Mouse (Mus musculus): ENCODE data around the gene Nebl. TPM values are rescaled to one million over a fixed set of nuclear protein-coding genes. Genes with fewer than 3 reads are reported as not detected.

Nebl gene
- polyA plus RNA-seq, 1 experiment from 2014 or later = 0.22 TPM

DNA sequence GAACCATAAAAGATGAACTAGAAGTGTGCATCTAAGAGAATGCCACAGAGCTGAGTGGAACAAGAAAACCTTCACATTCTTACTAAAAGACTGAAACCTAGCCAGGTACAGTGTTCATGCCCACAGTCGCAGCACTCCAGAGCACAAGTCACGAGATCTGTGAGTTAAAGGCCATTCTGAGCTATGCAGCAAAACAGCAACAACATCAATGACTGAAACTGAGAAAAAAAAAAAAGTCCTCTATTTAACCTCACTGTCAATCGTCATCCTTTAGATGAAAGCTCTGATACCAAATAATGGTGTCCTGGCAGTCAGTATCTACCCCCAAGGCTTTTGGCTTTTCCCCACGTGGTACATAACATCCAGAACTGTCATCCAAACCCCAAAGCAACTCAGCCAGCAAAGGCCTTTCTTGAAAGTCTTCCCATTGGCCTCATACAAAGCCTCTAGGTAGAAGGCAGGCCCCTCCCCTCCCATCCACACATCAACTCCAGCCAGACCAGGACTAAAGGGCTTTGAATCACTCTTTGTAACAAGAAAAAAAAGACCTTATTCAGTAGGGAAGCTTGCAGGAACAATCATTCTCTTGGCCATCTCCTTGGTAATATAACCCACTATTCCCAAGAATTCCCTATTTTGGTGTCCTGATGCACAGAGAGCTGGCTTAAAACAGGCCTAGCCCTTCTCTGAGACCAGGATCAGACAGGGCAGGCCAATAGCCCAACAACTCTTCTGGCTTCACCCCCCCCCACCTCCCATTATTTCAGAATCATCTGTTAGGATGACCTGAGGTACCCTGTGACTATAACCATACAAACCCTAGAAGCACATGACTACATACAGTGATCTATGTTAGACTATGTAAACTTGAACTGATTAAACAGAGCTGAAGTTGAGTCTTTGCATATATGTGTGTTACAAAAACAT is 32.8 kb downstream of the Nebl start:
- H3K4me1 ChIP-seq (ENCODE audit: control insufficient read depth, low read depth, low read length) = no peaks in the 10 kb centered on the region
- no peaks in the 10 kb centered on the region for H3K9me3 ChIP-seq (replicated peaks; ENCODE audit: control insufficient read depth, low read length)
- no peak for ATAC-seq (ENCODE audit: low read depth)
- H3K4me2 ChIP-seq (ENCODE audit: low read depth, low read length) = no peak overlapping the region
- H3K9ac ChIP-seq (ENCODE audit: low read depth, low read length) = no peak overlapping the region
- no peaks in the 10 kb centered on the region for H3K36me3 ChIP-seq (ENCODE audit: control insufficient read depth, insufficient read depth)
- H3K27me3 ChIP-seq (ENCODE audit: control insufficient read depth, insufficient read depth, low read depth, low read length) = no peaks in the 10 kb centered on the region
- H3K27ac ChIP-seq (ENCODE audit: low read length) = no peak overlapping the region
- H3K4me3 ChIP-seq (ENCODE audit: low read depth, low read length) = no peak overlapping the region
- WGBS (ENCODE audit: insufficient replicate concordance) = 45% methylated on average over 4 of the region's 4 CpGs

DNA sequence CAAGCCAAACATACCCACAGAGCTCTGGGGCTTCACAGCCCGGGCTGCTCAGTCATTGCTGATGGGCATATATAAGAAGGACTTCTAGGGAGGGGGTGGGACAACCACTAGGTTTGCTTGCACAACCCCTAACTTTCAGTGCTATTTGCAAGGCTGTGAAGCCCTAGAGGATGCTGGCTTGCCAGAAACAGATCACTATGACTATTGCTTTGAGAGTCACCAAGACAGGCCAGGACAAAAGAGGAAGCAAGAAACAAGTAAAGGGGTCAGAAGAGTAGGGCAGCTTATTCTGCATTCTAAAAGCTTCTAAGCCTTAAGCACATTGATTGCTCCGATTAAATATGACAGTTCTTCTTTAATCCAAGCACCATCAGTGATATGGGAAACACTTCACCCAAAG is 38.3 kb downstream of the Nebl start:
- Histone ChIP-seq H3K9ac (ENCODE audit: low read depth, low read length) (no peak overlapping the region), H3K9me3 (replicated peaks; ENCODE audit: control insufficient read depth, low read length) (no peaks in the 10 kb centered on the region), H3K4me2 (ENCODE audit: low read depth, low read length) (no peak overlapping the region), H3K36me3 (ENCODE audit: control insufficient read depth, insufficient read depth) (no peaks in the 10 kb centered on the region), H3K4me3 (ENCODE audit: low read depth, low read length) (no peak overlapping the region), H3K27ac (ENCODE audit: low read length) (no peak overlapping the region), H3K4me1 (ENCODE audit: control insufficient read depth, low read depth, low read length) (no peaks in the 10 kb centered on the region), H3K27me3 (ENCODE audit: control insufficient read depth, insufficient read depth, low read depth, low read length) (no peaks in the 10 kb centered on the region)
- ATAC-seq (ENCODE audit: low read depth) = no peak
- WGBS (ENCODE audit: insufficient replicate concordance) = 54% methylated on average over 2 of the region's 2 CpGs

DNA sequence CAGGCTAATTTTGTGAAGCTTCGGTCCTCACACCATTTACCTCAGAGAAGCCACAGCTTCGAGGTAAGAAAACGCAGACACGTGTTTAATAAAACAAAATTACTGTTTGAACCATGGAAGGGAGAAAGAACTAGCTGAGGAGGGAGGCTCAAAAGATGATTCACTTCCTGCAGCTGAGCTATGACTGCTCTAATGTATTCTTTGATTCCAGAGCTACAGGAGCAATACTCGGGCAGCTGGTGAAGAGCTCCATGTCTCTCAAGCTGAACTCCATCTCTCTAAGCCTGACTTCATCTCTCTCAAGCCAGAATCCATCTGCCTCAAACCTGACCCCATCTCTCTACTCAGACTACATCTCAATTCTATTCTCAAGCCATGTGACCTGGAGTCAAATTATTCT is 41.0 kb downstream of the Nebl start:
- Histone ChIP-seq H3K27ac (ENCODE audit: low read length) (no peak overlapping the region), H3K4me2 (ENCODE audit: low read depth, low read length) (no peak overlapping the region), H3K27me3 (ENCODE audit: control insufficient read depth, insufficient read depth, low read depth, low read length) (no peaks in the 10 kb centered on the region), H3K9me3 (replicated peaks; ENCODE audit: control insufficient read depth, low read length) (no peaks in the 10 kb centered on the region), H3K4me1 (ENCODE audit: control insufficient read depth, low read depth, low read length) (no peaks in the 10 kb centered on the region), H3K36me3 (ENCODE audit: control insufficient read depth, insufficient read depth) (no peaks in the 10 kb centered on the region), H3K9ac (ENCODE audit: low read depth, low read length) (no peak overlapping the region), H3K4me3 (ENCODE audit: low read depth, low read length) (no peak overlapping the region)
- no peak for ATAC-seq (ENCODE audit: low read depth)
- WGBS (ENCODE audit: insufficient replicate concordance) = 63% methylated on average over 5 of the region's 5 CpGs

DNA sequence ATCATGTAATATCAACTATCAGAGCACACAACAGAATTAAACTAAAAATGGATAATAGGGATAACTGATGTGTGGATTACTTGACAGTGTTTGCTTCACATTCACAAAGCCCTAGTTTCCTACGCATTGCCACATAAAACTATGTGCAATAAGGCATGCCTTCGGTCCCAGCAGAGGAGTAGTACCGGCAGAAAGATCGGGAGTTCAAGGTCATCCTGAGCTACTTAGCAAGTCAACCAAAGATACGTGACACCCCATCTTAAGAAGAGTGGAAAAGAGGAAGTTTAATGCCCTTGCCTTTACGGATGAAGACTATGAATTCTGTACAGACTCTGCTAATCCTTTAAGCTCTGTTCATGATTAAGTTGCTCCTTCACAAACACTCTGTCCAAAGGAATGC is 44.1 kb downstream of the Nebl start:
- 61% methylated on average over 6 of the region's 6 CpGs for WGBS (ENCODE audit: insufficient replicate concordance)
- no peaks in the 10 kb centered on the region for H3K9me3 ChIP-seq (replicated peaks; ENCODE audit: control insufficient read depth, low read length)
- ATAC-seq (ENCODE audit: low read depth) = no peak

DNA sequence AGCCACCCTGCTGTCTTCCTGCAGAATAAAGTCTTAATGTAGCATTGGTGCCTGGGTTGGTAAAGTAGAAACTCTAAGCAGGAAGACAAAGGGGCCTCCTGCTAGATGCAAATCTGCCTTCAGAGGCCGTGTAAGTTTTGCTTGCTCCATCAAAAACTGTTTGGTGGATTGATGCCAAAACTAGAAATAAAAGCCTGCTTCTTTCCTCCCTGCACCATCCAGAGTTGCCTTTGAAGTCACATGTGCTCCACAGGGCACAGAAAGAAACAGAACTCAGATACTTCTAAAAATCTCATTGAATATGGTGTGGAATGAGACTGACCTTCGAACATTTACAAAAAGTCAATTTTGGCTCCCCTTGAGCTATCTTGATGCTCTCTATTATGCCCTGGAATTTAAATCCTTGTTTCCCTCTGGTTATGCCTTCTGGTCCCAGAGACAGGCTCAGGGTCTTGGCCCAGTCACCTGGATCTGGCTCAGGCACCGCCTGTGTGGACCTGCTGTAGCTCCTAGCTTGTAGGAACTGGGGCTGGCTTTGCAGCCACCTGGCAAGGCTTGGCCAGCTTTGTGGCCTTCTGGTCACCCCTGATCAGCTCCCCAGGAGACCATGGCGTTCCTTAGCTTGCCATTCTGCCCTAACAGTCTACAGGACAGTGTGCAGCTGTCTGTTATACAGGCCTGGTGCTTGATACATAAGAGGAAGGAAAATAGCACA is 47.8 kb downstream of the Nebl start:
- Histone ChIP-seq H3K36me3 (ENCODE audit: control insufficient read depth, insufficient read depth) (no peaks in the 10 kb centered on the region), H3K4me3 (ENCODE audit: low read depth, low read length) (no peak overlapping the region)
- no peak for ATAC-seq (ENCODE audit: low read depth)

More for the DNA sequence above, 44.1 kb downstream of the Nebl start:
- no peaks in the 10 kb centered on the region for H3K4me1 ChIP-seq (ENCODE audit: control insufficient read depth, low read depth, low read length)
- no peak overlapping the region for H3K4me3 ChIP-seq (ENCODE audit: low read depth, low read length)
- H3K27me3 ChIP-seq (ENCODE audit: control insufficient read depth, insufficient read depth, low read depth, low read length) = no peaks in the 10 kb centered on the region
- no peaks in the 10 kb centered on the region for H3K36me3 ChIP-seq (ENCODE audit: control insufficient read depth, insufficient read depth)
- H3K9ac ChIP-seq (ENCODE audit: low read depth, low read length) = no peak overlapping the region
- H3K4me2 ChIP-seq (ENCODE audit: low read depth, low read length) = no peak overlapping the region
- no peak overlapping the region for H3K27ac ChIP-seq (ENCODE audit: low read length)

DNA sequence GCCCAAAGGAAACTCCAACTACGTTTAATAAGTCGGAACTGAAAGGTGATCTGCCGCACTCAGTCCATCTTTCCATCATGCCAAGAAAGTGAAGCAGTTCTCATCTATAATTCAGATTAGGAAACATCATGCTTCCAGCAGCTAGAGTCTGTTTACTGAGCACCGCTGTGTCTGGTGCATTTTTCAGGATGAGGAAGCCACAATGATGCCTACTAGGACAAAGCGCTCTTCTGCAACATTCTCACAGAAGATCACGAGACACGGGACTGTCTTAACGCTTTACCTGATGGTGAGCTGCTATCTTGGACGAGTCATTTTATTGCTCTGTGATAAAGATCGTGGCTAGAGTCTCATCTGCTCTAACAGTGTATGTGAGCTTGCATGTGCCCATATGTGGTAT is 59.1 kb downstream of the Nebl start:
- Histone ChIP-seq H3K27me3 (ENCODE audit: control insufficient read depth, insufficient read depth, low read depth, low read length) (no peaks in the 10 kb centered on the region), H3K27ac (ENCODE audit: low read length) (no peak overlapping the region), H3K9me3 (replicated peaks; ENCODE audit: control insufficient read depth, low read length) (no peaks in the 10 kb centered on the region), H3K9ac (ENCODE audit: low read depth, low read length) (no peak overlapping the region), H3K36me3 (ENCODE audit: control insufficient read depth, insufficient read depth) (no peaks in the 10 kb centered on the region), H3K4me1 (ENCODE audit: control insufficient read depth, low read depth, low read length) (no peaks in the 10 kb centered on the region), H3K4me2 (ENCODE audit: low read depth, low read length) (no peak overlapping the region), H3K4me3 (ENCODE audit: low read depth, low read length) (no peak overlapping the region)
- no peak for ATAC-seq (ENCODE audit: low read depth)
- 62% methylated on average over 10 of the region's 10 CpGs for WGBS (ENCODE audit: insufficient replicate concordance)

More for the DNA sequence above, 47.8 kb downstream of the Nebl start:
- 54% methylated on average over 4 of the region's 4 CpGs for WGBS (ENCODE audit: insufficient replicate concordance)
- Histone ChIP-seq H3K27me3 (ENCODE audit: control insufficient read depth, insufficient read depth, low read depth, low read length) (no peaks in the 10 kb centered on the region), H3K4me2 (ENCODE audit: low read depth, low read length) (no peak overlapping the region), H3K27ac (ENCODE audit: low read length) (no peak overlapping the region), H3K4me1 (ENCODE audit: control insufficient read depth, low read depth, low read length) (no peaks in the 10 kb centered on the region), H3K9me3 (replicated peaks; ENCODE audit: control insufficient read depth, low read length) (no peaks in the 10 kb centered on the region), H3K9ac (ENCODE audit: low read depth, low read length) (no peak overlapping the region)

DNA sequence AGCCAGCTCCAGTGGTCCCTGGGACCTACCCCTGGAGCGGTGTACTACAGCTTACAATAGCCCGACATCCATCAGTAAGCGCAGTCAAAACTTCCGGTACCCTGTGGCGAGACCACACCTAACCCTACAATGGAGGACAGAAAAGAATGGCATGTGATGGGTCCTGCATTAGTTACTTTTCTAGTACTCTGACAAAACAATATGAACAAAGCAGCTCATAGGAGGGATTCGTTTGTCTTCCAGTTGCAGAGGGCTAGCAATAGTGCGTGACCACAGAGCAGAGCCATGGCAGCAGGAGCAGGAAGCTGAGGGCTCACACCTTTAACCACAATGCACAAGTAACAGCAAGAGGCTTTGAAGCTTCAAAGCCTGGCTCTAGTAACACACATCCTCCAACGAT is 59.7 kb downstream of the Nebl start:
- Histone ChIP-seq H3K4me1 (ENCODE audit: control insufficient read depth, low read depth, low read length) (no peaks in the 10 kb centered on the region), H3K4me3 (ENCODE audit: low read depth, low read length) (no peak overlapping the region), H3K9ac (ENCODE audit: low read depth, low read length) (no peak overlapping the region), H3K27ac (ENCODE audit: low read length) (no peak overlapping the region), H3K27me3 (ENCODE audit: control insufficient read depth, insufficient read depth, low read depth, low read length) (no peaks in the 10 kb centered on the region), H3K36me3 (ENCODE audit: control insufficient read depth, insufficient read depth) (no peaks in the 10 kb centered on the region), H3K4me2 (ENCODE audit: low read depth, low read length) (no peak overlapping the region), H3K9me3 (replicated peaks; ENCODE audit: control insufficient read depth, low read length) (no peaks in the 10 kb centered on the region)
- ATAC-seq (ENCODE audit: low read depth) = no peak
- WGBS (ENCODE audit: insufficient replicate concordance) = 61% methylated on average over 8 of the region's 8 CpGs

DNA sequence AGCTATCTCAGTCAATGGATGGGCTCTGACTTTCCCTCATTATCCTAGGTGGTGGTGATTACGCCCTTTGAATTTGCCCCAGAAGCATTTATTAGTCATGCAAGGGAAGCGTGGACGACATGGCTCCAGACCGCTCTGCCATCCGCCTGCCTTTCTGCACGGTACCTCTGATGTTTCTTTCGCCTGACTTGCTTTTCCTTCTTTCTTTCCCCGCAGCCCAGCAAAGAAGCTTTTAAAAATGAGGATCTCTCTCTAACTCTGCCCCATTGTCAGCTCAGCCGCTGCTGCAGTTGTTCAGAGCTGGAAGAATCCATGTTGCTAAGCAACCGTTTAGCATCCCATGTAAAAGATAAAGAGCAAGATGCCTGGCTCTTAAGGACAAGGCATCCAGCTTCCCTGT is 61.3 kb downstream of the Nebl start:
- no peaks in the 10 kb centered on the region for H3K36me3 ChIP-seq (ENCODE audit: control insufficient read depth, insufficient read depth)
- H3K4me2 ChIP-seq (ENCODE audit: low read depth, low read length) = no peak overlapping the region
- 56% methylated on average over 10 of the region's 10 CpGs for WGBS (ENCODE audit: insufficient replicate concordance)
- H3K9me3 ChIP-seq (replicated peaks; ENCODE audit: control insufficient read depth, low read length) = no peaks in the 10 kb centered on the region
- ATAC-seq (ENCODE audit: low read depth) = no peak
- H3K4me1 ChIP-seq (ENCODE audit: control insufficient read depth, low read depth, low read length) = no peaks in the 10 kb centered on the region
- H3K27me3 ChIP-seq (ENCODE audit: control insufficient read depth, insufficient read depth, low read depth, low read length) = no peaks in the 10 kb centered on the region
- no peak overlapping the region for H3K9ac ChIP-seq (ENCODE audit: low read depth, low read length)
- H3K4me3 ChIP-seq (ENCODE audit: low read depth, low read length) = no peak overlapping the region
- no peak overlapping the region for H3K27ac ChIP-seq (ENCODE audit: low read length)

DNA sequence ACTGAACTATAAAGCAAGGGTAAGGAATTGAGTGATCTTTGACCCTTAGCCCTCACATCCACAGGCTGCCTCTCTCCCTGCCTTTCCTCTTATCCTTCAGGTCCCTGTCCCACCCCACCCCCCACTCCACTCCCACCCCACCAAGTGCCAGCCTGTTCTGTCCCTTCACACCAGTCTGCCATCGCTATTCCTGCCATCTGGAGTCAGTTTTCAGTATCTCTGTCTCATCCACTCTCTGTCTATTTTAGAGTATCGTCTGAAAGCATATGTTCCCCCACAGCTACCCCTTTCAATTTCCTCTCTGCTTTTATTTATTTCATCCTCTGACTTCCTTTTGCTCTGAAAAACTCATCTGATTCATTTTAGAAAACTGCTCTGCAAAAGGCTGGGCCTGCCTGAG is 62.3 kb downstream of the Nebl start:
- Histone ChIP-seq H3K4me3 (ENCODE audit: low read depth, low read length) (no peak overlapping the region), H3K27me3 (ENCODE audit: control insufficient read depth, insufficient read depth, low read depth, low read length) (no peaks in the 10 kb centered on the region), H3K4me2 (ENCODE audit: low read depth, low read length) (no peak overlapping the region), H3K9ac (ENCODE audit: low read depth, low read length) (no peak overlapping the region), H3K9me3 (replicated peaks; ENCODE audit: control insufficient read depth, low read length) (no peaks in the 10 kb centered on the region), H3K4me1 (ENCODE audit: control insufficient read depth, low read depth, low read length) (no peaks in the 10 kb centered on the region), H3K36me3 (ENCODE audit: control insufficient read depth, insufficient read depth) (no peaks in the 10 kb centered on the region), H3K27ac (ENCODE audit: low read length) (no peak overlapping the region)
- 42% methylated on average over 2 of the region's 2 CpGs for WGBS (ENCODE audit: insufficient replicate concordance)
- no peak for ATAC-seq (ENCODE audit: low read depth)

Measured in liver, embryonic 16.5 days (tissue).